Mouse (Mus musculus): Measurements from ENCODE around the gene Tbck. TPM values are rescaled to one million over a fixed set of nuclear protein-coding genes. Genes with fewer than 3 reads are reported as not detected.

The Tbck gene
- total and polyA plus RNA-seq, 2 experiments from 2014 or later, result 35.0 to 39.9 TPM

- no peak overlapping the region for H3K4me2 ChIP-seq (ENCODE audit: low read depth)
- TF ChIP-seq CTCF (IDR thresholded peaks at IDR 0.05; ENCODE audit: low read depth), result no peak
- no peak overlapping the region for H3K27ac ChIP-seq (ENCODE audit: low read depth, low read length)
- 70% methylated on average over 9 of the region's 9 CpGs for WGBS
- DNase-seq, result no peak
- no peak for ATAC-seq
- no peak overlapping the region for H3K4me3 ChIP-seq (ENCODE audit: low read depth, low read length)
- no peaks in the 10 kb centered on the region for H3K9me3 ChIP-seq (ENCODE audit: low read length)
- no peaks in the 10 kb centered on the region for H3K4me1 ChIP-seq (ENCODE audit: insufficient read depth)
- H3K9ac ChIP-seq, result no peak overlapping the region
- no peaks in the 10 kb centered on the region for H3K36me3 ChIP-seq (ENCODE audit: insufficient read depth)
- H3K27me3 ChIP-seq (ENCODE audit: insufficient read depth, low read length), result no peaks in the 10 kb centered on the region
Measured at GRCm38 (mm10) chr3:132855458-132856212, 171.7 kb downstream of the Tbck start.

GRCm38 (mm10) chr3:132856651-132857050, 172.7 kb downstream of the Tbck start:
- no peak for TF ChIP-seq CTCF (IDR thresholded peaks at IDR 0.05; ENCODE audit: low read depth)
- H3K27ac ChIP-seq (ENCODE audit: low read depth, low read length), result no peak overlapping the region
- H3K4me3 ChIP-seq (ENCODE audit: low read depth, low read length), result no peak overlapping the region
- no peaks in the 10 kb centered on the region for H3K4me1 ChIP-seq (ENCODE audit: insufficient read depth)
- WGBS, result 82% methylated on average over 6 of the region's 6 CpGs
- no peaks in the 10 kb centered on the region for H3K36me3 ChIP-seq (ENCODE audit: insufficient read depth)
- H3K27me3 ChIP-seq (ENCODE audit: insufficient read depth, low read length), result no peaks in the 10 kb centered on the region
- ATAC-seq (no peak), DNase-seq (no peak)
- H3K9ac ChIP-seq, result no peak overlapping the region
- H3K4me2 ChIP-seq (ENCODE audit: low read depth), result no peak overlapping the region
- H3K9me3 ChIP-seq (ENCODE audit: low read length), result no peaks in the 10 kb centered on the region

GRCm38 (mm10) chr3:132858849-132859248, 174.9 kb downstream of the Tbck start:
- no peaks in the 10 kb centered on the region for H3K27me3 ChIP-seq (ENCODE audit: insufficient read depth, low read length)
- H3K36me3 ChIP-seq (ENCODE audit: insufficient read depth), result no peaks in the 10 kb centered on the region
- H3K4me1 ChIP-seq (ENCODE audit: insufficient read depth), result no peaks in the 10 kb centered on the region
- DNase-seq (peak; percentile 15), ATAC-seq (peak; percentile 46)
- no peak overlapping the region for H3K9ac ChIP-seq
- H3K27ac ChIP-seq (ENCODE audit: low read depth, low read length), result no peak overlapping the region
- WGBS, result 56% methylated on average over 11 of the region's 11 CpGs
- no peak for TF ChIP-seq CTCF (IDR thresholded peaks at IDR 0.05; ENCODE audit: low read depth)
- no peaks in the 10 kb centered on the region for H3K9me3 ChIP-seq (ENCODE audit: low read length)
- H3K4me2 ChIP-seq (ENCODE audit: low read depth), result no peak overlapping the region
- no peak overlapping the region for H3K4me3 ChIP-seq (ENCODE audit: low read depth, low read length)

- 87% methylated on average over 7 of the region's 7 CpGs for WGBS
- Histone ChIP-seq H3K27me3 (ENCODE audit: insufficient read depth, low read length) (no peaks in the 10 kb centered on the region), H3K4me3 (ENCODE audit: low read depth, low read length) (no peak overlapping the region), H3K36me3 (ENCODE audit: insufficient read depth) (no peaks in the 10 kb centered on the region), H3K9me3 (ENCODE audit: low read length) (no peaks in the 10 kb centered on the region), H3K27ac (ENCODE audit: low read depth, low read length) (no peak overlapping the region), H3K4me1 (ENCODE audit: insufficient read depth) (no peaks in the 10 kb centered on the region), H3K4me2 (ENCODE audit: low read depth) (no peak overlapping the region), H3K9ac (no peak overlapping the region)
- no peak for TF ChIP-seq CTCF (IDR thresholded peaks at IDR 0.05; ENCODE audit: low read depth)
- DNase-seq (no peak), ATAC-seq (no peak)
Measured at GRCm38 (mm10) chr3:132859573-132859972, 175.6 kb downstream of the Tbck start.

- no peaks in the 10 kb centered on the region for H3K4me1 ChIP-seq (ENCODE audit: insufficient read depth)
- DNase-seq (no peak), ATAC-seq (no peak)
- WGBS, result 87% methylated on average over 8 of the region's 8 CpGs
- no peak for TF ChIP-seq CTCF (IDR thresholded peaks at IDR 0.05; ENCODE audit: low read depth)
- H3K9ac ChIP-seq, result no peak overlapping the region
- no peak overlapping the region for H3K4me3 ChIP-seq (ENCODE audit: low read depth, low read length)
- H3K9me3 ChIP-seq (ENCODE audit: low read length), result no peaks in the 10 kb centered on the region
- no peaks in the 10 kb centered on the region for H3K27me3 ChIP-seq (ENCODE audit: insufficient read depth, low read length)
- H3K36me3 ChIP-seq (ENCODE audit: insufficient read depth), result no peaks in the 10 kb centered on the region
- H3K4me2 ChIP-seq (ENCODE audit: low read depth), result no peak overlapping the region
- H3K27ac ChIP-seq (ENCODE audit: low read depth, low read length), result no peak overlapping the region
Measured at GRCm38 (mm10) chr3:132860796-132861195, 176.9 kb downstream of the Tbck start.

GRCm38 (mm10) chr3:132863843-132864242, 179.9 kb downstream of the Tbck start:
- no peak overlapping the region for H3K4me3 ChIP-seq (ENCODE audit: low read depth, low read length)
- no peak for TF ChIP-seq CTCF (IDR thresholded peaks at IDR 0.05; ENCODE audit: low read depth)
- H3K27ac ChIP-seq (ENCODE audit: low read depth, low read length), result no peak overlapping the region
- no peaks in the 10 kb centered on the region for H3K9me3 ChIP-seq (ENCODE audit: low read length)
- peak; percentile 5 for DNase-seq
- no peaks in the 10 kb centered on the region for H3K36me3 ChIP-seq (ENCODE audit: insufficient read depth)
- no peaks in the 10 kb centered on the region for H3K4me1 ChIP-seq (ENCODE audit: insufficient read depth)
- H3K9ac ChIP-seq, result no peak overlapping the region
- H3K4me2 ChIP-seq (ENCODE audit: low read depth), result no peak overlapping the region
- H3K27me3 ChIP-seq (ENCODE audit: insufficient read depth, low read length), result no peaks in the 10 kb centered on the region
- no peak for ATAC-seq
- WGBS, result 66% methylated on average over 13 of the region's 13 CpGs

- ATAC-seq, result no peak
Measured at GRCm38 (mm10) chr3:132864329-132864919, 180.5 kb downstream of the Tbck start.

More at GRCm38 (mm10) chr3:132864329-132864919, 180.5 kb downstream of the Tbck start:
- DNase-seq, result peak; percentile 10
- Histone ChIP-seq H3K9ac (no peak overlapping the region), H3K4me2 (ENCODE audit: low read depth) (no peak overlapping the region), H3K36me3 (ENCODE audit: insufficient read depth) (no peaks in the 10 kb centered on the region), H3K27ac (ENCODE audit: low read depth, low read length) (no peak overlapping the region), H3K4me1 (ENCODE audit: insufficient read depth) (no peaks in the 10 kb centered on the region), H3K4me3 (ENCODE audit: low read depth, low read length) (no peak overlapping the region), H3K27me3 (ENCODE audit: insufficient read depth, low read length) (no peaks in the 10 kb centered on the region), H3K9me3 (ENCODE audit: low read length) (no peaks in the 10 kb centered on the region)
- no peak for TF ChIP-seq CTCF (IDR thresholded peaks at IDR 0.05; ENCODE audit: low read depth)
- 64% methylated on average over 14 of the region's 14 CpGs for WGBS

Measured in forebrain, postnatal 0 days (tissue).